Mouse (Mus musculus) T-cell, adult 2 months (primary cell): ENCODE measurements around the gene Kif1bp.
"Not testable (repeated sequence)": the region's sequence is repeated elsewhere in the genome, so short reads cannot be mapped to it uniquely, and the experiment has no call there.

Source experiments
- DNase-seq: peaks from one replicate; pipeline ENCODE4 v3.0.0; 2022; ENCODE audit warnings: low spot score

The Kif1bp gene

GRCm38 (mm10) chr10:62578338-62579100 lies at the start of gene Kif1bp:
Gene Kif1bp (minus strand): TSS chr10:62578457.
- peak; percentile 94 for DNase-seq

- no peak for DNase-seq
Measured at GRCm38 (mm10) chr10:62604161-62604560, 25.9 kb upstream of the Kif1bp start.

GRCm38 (mm10) chr10:62603233-62604030 lies 25.2 kb upstream of the Kif1bp start:
- no peak for DNase-seq

GRCm38 (mm10) chr10:62602177-62603040 lies 24.2 kb upstream of the Kif1bp start, which contains the start of gene Ddx21:
Gene Ddx21 (minus strand): TSS chr10:62602281.
- DNase-seq = peak; percentile 94

- no peak for DNase-seq
Measured at GRCm38 (mm10) chr10:62601833-62602176, 23.5 kb upstream of the Kif1bp start.

- DNase-seq = peak; percentile 38
Measured at GRCm38 (mm10) chr10:62601053-62601791, 23.0 kb upstream of the Kif1bp start.

- DNase-seq = no peak
Measured at GRCm38 (mm10) chr10:62600056-62600455, 21.8 kb upstream of the Kif1bp start.

GRCm38 (mm10) chr10:62599311-62599710 lies 21.1 kb upstream of the Kif1bp start:
- DNase-seq = not testable (repeated sequence)

GRCm38 (mm10) chr10:62592496-62592895 lies 14.2 kb upstream of the Kif1bp start:
- no peak for DNase-seq

- peak; percentile 88 for DNase-seq
Measured at GRCm38 (mm10) chr10:62590200-62590599, 11.9 kb upstream of the Kif1bp start.

- no peak for DNase-seq
Measured at GRCm38 (mm10) chr10:62588616-62589015, 10.4 kb upstream of the Kif1bp start.

GRCm38 (mm10) chr10:62583245-62583644 lies 5.0 kb upstream of the Kif1bp start:
- no peak for DNase-seq

GRCm38 (mm10) chr10:62582701-62583100 lies 4.4 kb upstream of the Kif1bp start:
- no peak for DNase-seq

GRCm38 (mm10) chr10:62582263-62582662 lies 4.0 kb upstream of the Kif1bp start:
- no peak for DNase-seq

- not testable (repeated sequence) for DNase-seq
Measured at GRCm38 (mm10) chr10:62579129-62579528, 872 bp upstream of the Kif1bp start.

- no peak for DNase-seq
Measured at GRCm38 (mm10) chr10:62577673-62578337, 452 bp downstream of the Kif1bp start.

GRCm38 (mm10) chr10:62575001-62575400 lies 3.3 kb downstream of the Kif1bp start:
- DNase-seq = no peak

- DNase-seq = no peak
Measured at GRCm38 (mm10) chr10:62570126-62570871, 8.0 kb downstream of the Kif1bp start.

- no peak for DNase-seq
Measured at GRCm38 (mm10) chr10:62568861-62569260, 9.4 kb downstream of the Kif1bp start.

GRCm38 (mm10) chr10:62557736-62558135 lies 20.5 kb downstream of the Kif1bp start:
- peak; percentile 33 for DNase-seq
